Mouse (Mus musculus): ENCODE data around the gene Irf2bp2. TPM values are rescaled to one million over a fixed set of nuclear protein-coding genes. Genes with fewer than 3 reads are reported as not detected.
A peak's percentile ranks its signal among the peaks of the same experiment; 100 is the strongest.
"Not testable (repeated sequence)": the region's sequence is repeated elsewhere in the genome, so short reads cannot be mapped to it uniquely, and the experiment has no call there.

Gene Irf2bp2
- total RNA-seq, 4 experiments from 2014 or later: 41.8 to 60.9 (median 50.3) TPM

- no peak for DNase-seq (ENCODE audit: low spot score)
These were observed 8.9 kb upstream of the Irf2bp2 start for GRCm38 (mm10) chr8:126602641-126603040.

- DNase-seq (ENCODE audit: low spot score): no peak
These were observed 7.5 kb upstream of the Irf2bp2 start for GRCm38 (mm10) chr8:126601325-126601724.

- DNase-seq (ENCODE audit: low spot score): peak; percentile 33
These were observed 7.0 kb upstream of the Irf2bp2 start for GRCm38 (mm10) chr8:126600816-126601243.

- not testable (repeated sequence) for DNase-seq (ENCODE audit: low spot score)
These were observed 6.6 kb upstream of the Irf2bp2 start for GRCm38 (mm10) chr8:126600388-126600787.

GRCm38 (mm10) chr8:126599297-126599696, 5.5 kb upstream of the Irf2bp2 start:
- DNase-seq (ENCODE audit: low spot score): no peak

GRCm38 (mm10) chr8:126598218-126598617, 4.4 kb upstream of the Irf2bp2 start:
- DNase-seq (ENCODE audit: low spot score): no peak

- DNase-seq (ENCODE audit: low spot score): no peak
These were observed 2.9 kb upstream of the Irf2bp2 start for GRCm38 (mm10) chr8:126596721-126597120.

- peak; percentile 91 for DNase-seq (ENCODE audit: low spot score)
These were observed 2.4 kb upstream of the Irf2bp2 start for GRCm38 (mm10) chr8:126596097-126596634.

GRCm38 (mm10) chr8:126595204-126596061, 1.6 kb upstream of the Irf2bp2 start:
- DNase-seq (ENCODE audit: low spot score): peak; percentile 86

GRCm38 (mm10) chr8:126594481-126595000, 755 bp upstream of the Irf2bp2 start:
- DNase-seq (ENCODE audit: low spot score): peak; percentile 98

- DNase-seq (ENCODE audit: low spot score): peak; percentile 30
These were observed 815 bp downstream of the Irf2bp2 start for GRCm38 (mm10) chr8:126592771-126593571.

- DNase-seq (ENCODE audit: low spot score): no peak
These were observed 1.4 kb downstream of the Irf2bp2 start for GRCm38 (mm10) chr8:126592381-126592770.

GRCm38 (mm10) chr8:126591821-126592268, 1.9 kb downstream of the Irf2bp2 start:
- peak; percentile 83 for DNase-seq (ENCODE audit: low spot score)

- peak; percentile 66 for DNase-seq (ENCODE audit: low spot score)
These were observed 2.5 kb downstream of the Irf2bp2 start for GRCm38 (mm10) chr8:126591141-126591820.

- no peak for DNase-seq (ENCODE audit: low spot score)
These were observed 3.2 kb downstream of the Irf2bp2 start for GRCm38 (mm10) chr8:126590599-126590998.

GRCm38 (mm10) chr8:126590024-126590529, 3.7 kb downstream of the Irf2bp2 start:
- DNase-seq (ENCODE audit: low spot score): peak; percentile 67

GRCm38 (mm10) chr8:126589507-126590023, 4.2 kb downstream of the Irf2bp2 start:
- no peak for DNase-seq (ENCODE audit: low spot score)

GRCm38 (mm10) chr8:126588636-126589506, 4.9 kb downstream of the Irf2bp2 start:
- no peak for DNase-seq (ENCODE audit: low spot score)

GRCm38 (mm10) chr8:126587836-126588503, 5.8 kb downstream of the Irf2bp2 start:
- DNase-seq (ENCODE audit: low spot score): peak; percentile 28

Data from heart, adult 8-10 months (tissue).